Mouse (Mus musculus): ENCODE results near the gene Clstn2.

Gene Clstn2

GRCm38 (mm10) chr9:97538075-97538779, 494.8 kb downstream of the Clstn2 start:
- no peak for DNase-seq

- DNase-seq, result no peak
Observed at GRCm38 (mm10) chr9:97534196-97534595, 498.8 kb downstream of the Clstn2 start.

GRCm38 (mm10) chr9:97533306-97533705, 499.7 kb downstream of the Clstn2 start:
- DNase-seq, result no peak

GRCm38 (mm10) chr9:97532536-97532935, 500.4 kb downstream of the Clstn2 start:
- DNase-seq, result no peak

- DNase-seq, result no peak
Observed at GRCm38 (mm10) chr9:97527926-97528325, 505.1 kb downstream of the Clstn2 start.

- no peak for DNase-seq
Observed at GRCm38 (mm10) chr9:97527276-97527675, 505.7 kb downstream of the Clstn2 start.

- no peak for DNase-seq
Observed at GRCm38 (mm10) chr9:97525563-97525962, 507.4 kb downstream of the Clstn2 start.

GRCm38 (mm10) chr9:97524861-97525260, 508.1 kb downstream of the Clstn2 start:
- DNase-seq, result no peak

GRCm38 (mm10) chr9:97520771-97521170, 512.2 kb downstream of the Clstn2 start:
- DNase-seq, result no peak

- DNase-seq, result no peak
Observed at GRCm38 (mm10) chr9:97517006-97517405, 516.0 kb downstream of the Clstn2 start.

- no peak for DNase-seq
Observed at GRCm38 (mm10) chr9:97514639-97515038, 518.3 kb downstream of the Clstn2 start.

- no peak for DNase-seq
Observed at GRCm38 (mm10) chr9:97512282-97512850, 520.6 kb downstream of the Clstn2 start.

- no peak for DNase-seq
Observed at GRCm38 (mm10) chr9:97501416-97501815, 531.6 kb downstream of the Clstn2 start.

- no peak for DNase-seq
Observed at GRCm38 (mm10) chr9:97495056-97495455, 537.9 kb downstream of the Clstn2 start.

GRCm38 (mm10) chr9:97491626-97492025, 541.4 kb downstream of the Clstn2 start:
- no peak for DNase-seq

GRCm38 (mm10) chr9:97490591-97491176, 542.3 kb downstream of the Clstn2 start:
- no peak for DNase-seq

- DNase-seq, result no peak
Observed at GRCm38 (mm10) chr9:97486826-97487225, 546.2 kb downstream of the Clstn2 start.

GRCm38 (mm10) chr9:97481187-97481586, 551.8 kb downstream of the Clstn2 start:
- no peak for DNase-seq

GRCm38 (mm10) chr9:97476961-97477360, 556.0 kb downstream of the Clstn2 start:
- no peak for DNase-seq

- no peak for DNase-seq
Observed at GRCm38 (mm10) chr9:97476456-97476855, 556.5 kb downstream of the Clstn2 start.

GRCm38 (mm10) chr9:97474896-97475295, 558.1 kb downstream of the Clstn2 start:
- DNase-seq, result no peak

- no peak for DNase-seq
Observed at GRCm38 (mm10) chr9:97471014-97471591, 561.9 kb downstream of the Clstn2 start.

GRCm38 (mm10) chr9:97460452-97460851, 572.5 kb downstream of the Clstn2 start:
- DNase-seq, result no peak

- no peak for DNase-seq
Observed at GRCm38 (mm10) chr9:97459745-97460144, 573.2 kb downstream of the Clstn2 start.
